Mouse (Mus musculus): ENCODE measurements at regions not wholly inside any gene's neighbourhood (a gene's known extent, or its start where the extent isn't known, plus 50 kb on each side); places are given as distances from the start of the nearest gene placed in this dataset.

GRCm38 (mm10) chr15:36380461-36381227 lies 626.9 kb downstream of the Zfp706 start:
- DNase-seq = no peak

GRCm38 (mm10) chr15:36378640-36379039 lies 628.9 kb downstream of the Zfp706 start:
- no peak for DNase-seq

GRCm38 (mm10) chr15:36376551-36376950 lies 631.0 kb downstream of the Zfp706 start:
- peak; percentile 47 to 67 for DNase-seq

- no peak for DNase-seq
Observed at GRCm38 (mm10) chr15:36375549-36375885, 632.1 kb downstream of the Zfp706 start.

GRCm38 (mm10) chr15:36374732-36375548 lies 632.6 kb downstream of the Zfp706 start:
- DNase-seq = peak; percentile 84 to 86

- DNase-seq = peak; percentile 64 to 80
Observed at GRCm38 (mm10) chr15:36373900-36374611, 633.5 kb downstream of the Zfp706 start.

GRCm38 (mm10) chr15:36373481-36373880 lies 634.1 kb downstream of the Zfp706 start:
- DNase-seq = peak; percentile 49 to 67

GRCm38 (mm10) chr15:36371382-36371781 lies 636.2 kb downstream of the Zfp706 start:
- peak in 1 of 2 experiments; percentile 55 for DNase-seq

- no peak for DNase-seq
Observed at GRCm38 (mm10) chr15:36370906-36371305, 636.7 kb downstream of the Zfp706 start.

GRCm38 (mm10) chr15:36367296-36367695 lies 640.3 kb downstream of the Zfp706 start:
- no peak for DNase-seq

GRCm38 (mm10) chr15:36364757-36365156 lies 642.8 kb downstream of the Zfp706 start:
- no peak for DNase-seq

- DNase-seq = no peak
Observed at GRCm38 (mm10) chr15:36364062-36364461, 643.5 kb downstream of the Zfp706 start.

GRCm38 (mm10) chr15:36362911-36363565 lies 644.5 kb downstream of the Zfp706 start:
- no peak for DNase-seq

GRCm38 (mm10) chr15:36361522-36362148 lies 645.9 kb downstream of the Zfp706 start:
- DNase-seq = no peak

- DNase-seq = no peak
Observed at GRCm38 (mm10) chr15:36360694-36361521, 646.7 kb downstream of the Zfp706 start.

GRCm38 (mm10) chr15:36355851-36356250 lies 651.7 kb downstream of the Zfp706 start:
- no peak for DNase-seq

- DNase-seq = no peak
Observed at GRCm38 (mm10) chr15:36354545-36354944, 653.0 kb downstream of the Zfp706 start.

GRCm38 (mm10) chr15:36353793-36354192 lies 653.8 kb downstream of the Zfp706 start:
- peak; percentile 17 to 50 for DNase-seq

GRCm38 (mm10) chr15:36352929-36353328 lies 654.6 kb downstream of the Zfp706 start:
- DNase-seq = no peak

GRCm38 (mm10) chr15:36351693-36352092 lies 655.9 kb downstream of the Zfp706 start:
- DNase-seq = peak in 1 of 2 experiments; percentile 34

GRCm38 (mm10) chr15:36348348-36348747 lies 659.2 kb downstream of the Zfp706 start:
- DNase-seq = peak; percentile 34 to 51
